ENCODE assay signal across 27 mouse cellular contexts in the genomic region with DNA sequence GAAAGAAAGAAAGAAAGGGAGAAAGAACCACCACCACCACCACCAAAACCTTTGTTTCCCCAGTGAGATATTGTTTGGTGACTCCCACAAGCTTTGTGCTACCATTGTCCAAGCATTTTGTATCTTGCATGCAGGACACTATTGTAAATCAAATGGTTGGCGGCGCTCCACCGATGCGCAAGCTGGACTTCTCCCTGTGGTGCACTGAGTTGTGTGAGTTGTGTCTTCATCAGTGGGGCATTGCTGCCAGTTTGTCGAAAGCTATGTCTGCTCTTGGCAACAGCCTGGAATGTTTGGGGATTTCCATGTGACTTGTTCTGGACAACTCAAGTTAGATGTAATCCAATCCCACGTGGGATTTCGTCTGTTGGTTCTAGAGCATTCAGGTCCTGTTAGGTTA. TPM values are rescaled to one million over a fixed set of nuclear protein-coding genes. Genes with fewer than 3 reads are reported as not detected.
DNase-seq lines count a peak whose midpoint lies in the region; ATAC-seq lines count a peak whose summit lies in the region.
"Had no signal": no experiment of that assay in that cellular context is flagged by ENCODE, and none has a peak within 500 bp of the region (broad histone marks: within the 10 kb centered on the region; RNA-seq: fewer than 3 reads in every experiment).

No protein-coding gene starts in this region.

- no peak overlapping the region for H3K27ac ChIP-seq in liver, embryonic 11.5 days (ENCODE audit: low read depth, low read length)
- H3K27ac ChIP-seq: hindbrain, embryonic 12.5 days; hindbrain, postnatal 0 days; intestine, embryonic 15.5 days; liver, embryonic 14.5 days had no signal

- WGBS in liver, embryonic 11.5 days = 84% methylated on average over 7 of the region's 7 CpGs

- H3K4me1 ChIP-seq in liver, embryonic 11.5 days (replicated peaks; ENCODE audit: control insufficient read depth, insufficient read depth, low read length) = no peaks in the 10 kb centered on the region
- H3K4me1 ChIP-seq: hindbrain, embryonic 12.5 days; intestine, embryonic 15.5 days had no signal

- no peaks in the 10 kb centered on the region for H3K36me3 ChIP-seq in liver, embryonic 11.5 days (ENCODE audit: control insufficient read depth, insufficient read depth, low read length)
- H3K36me3 ChIP-seq: G1E; hindbrain, embryonic 12.5 days; intestine, embryonic 15.5 days had no signal

- no peak overlapping the region for H3K9ac ChIP-seq in liver, embryonic 11.5 days (ENCODE audit: low read depth, low read length)
- H3K9ac ChIP-seq: forebrain, postnatal 0 days; hindbrain, embryonic 12.5 days; intestine, embryonic 15.5 days; liver, embryonic 14.5 days had no signal

- no peak overlapping the region for H3K4me2 ChIP-seq in liver, embryonic 11.5 days
- H3K4me2 ChIP-seq: heart, embryonic 11.5 days; hindbrain, embryonic 12.5 days; intestine, embryonic 15.5 days had no signal

- no peak for ATAC-seq in liver, embryonic 11.5 days (replicated peaks; ENCODE audit: low FRiP score)
- ATAC-seq: forebrain, postnatal 0 days; hindbrain, postnatal 0 days; intestine, embryonic 15.5 days had no signal

- no peaks in the 10 kb centered on the region for H3K9me3 ChIP-seq in liver, embryonic 11.5 days (ENCODE audit: control insufficient read depth, low read length)
- H3K9me3 ChIP-seq: G1E; hindbrain, embryonic 12.5 days; intestine, embryonic 15.5 days had no signal

- no peak overlapping the region for H3K4me3 ChIP-seq in liver, embryonic 11.5 days (ENCODE audit: low read depth, low read length)
- H3K4me3 ChIP-seq: erythroblast, embryonic 14.5 days; hindbrain, embryonic 12.5 days; intestine, embryonic 15.5 days had no signal

- H3K27me3 ChIP-seq in liver, embryonic 11.5 days (replicated peaks; ENCODE audit: control insufficient read depth, insufficient read depth, low read length) = no peaks in the 10 kb centered on the region
- H3K27me3 ChIP-seq: hindbrain, embryonic 12.5 days; intestine, embryonic 15.5 days had no signal

- peak; percentile 14 for DNase-seq in adrenal gland, adult 2 months
- DNase-seq in adrenal gland, postnatal 4 days (ENCODE audit: low spot score in 2 of 2) = no peak
- peak; percentile 11 for DNase-seq in kidney, adult 18-20 months
- DNase-seq in kidney, postnatal 10 days = no peak
- peak; percentile 14 for DNase-seq in liver, embryonic 11.5 days (ENCODE audit: low spot score)
- no peak for DNase-seq in liver
- DNase-seq in kidney, postnatal 4 days = peak; percentile 23
- DNase-seq in spleen, postnatal 10 days (ENCODE audit: low spot score in 2 of 2) = no peak
- DNase-seq: adrenal gland, adult 8-10 months; cerebellum, adult 11 months; cerebellum, postnatal 14 days; forebrain, postnatal 0 days; heart, postnatal 36 days; layer of hippocampus, adult 9-11 months; lung, adult 2 months; lung, postnatal 14 days; midbrain, embryonic 14.5 days; right cerebral cortex, postnatal 25 days; thymus, adult 18-20 months; thymus, postnatal 25 days had no signal

RNA-seq across cellular contexts. Expression of gene Mon2, which starts 18.2 kb away (rescaled TPM):
- total RNA-seq in adrenal gland, adult 2 months (2021) = 10 to 100 TPM; 73.5 to 88.3 TPM
- 34.7 and 45.4 TPM in 2 replicates for polyA plus RNA-seq in adrenal gland, adult 2 months (2012; rRNA removed)
- 10 to 100 TPM; 77.2 to 86.0 TPM for total RNA-seq in adrenal gland, postnatal 4 days (2021)
- polyA plus RNA-seq in liver, embryonic 11.5 days (2014; fragmentation: Nextera tagmentation; extraction: Ambion mirVana) = 17.9 and 19.3 TPM in 2 replicates

Comparison
In these comparisons a context has a peak if more than half of its experiments do, and no peak if none do; other contexts are left out.
1. DNase-seq: peak in adrenal gland, adult 2 months (single experiment), kidney, adult 18-20 months (single experiment), liver, embryonic 11.5 days (single experiment) and kidney, postnatal 4 days (2 of 2); none in adrenal gland, postnatal 4 days (0 of 2), kidney, postnatal 10 days (single experiment), liver (single experiment) and spleen, postnatal 10 days (0 of 2).